Mouse (Mus musculus) gastrocnemius, postnatal 36 days (tissue): ENCODE data around the gene Krtap10-10. TPM values are rescaled to one million over a fixed set of nuclear protein-coding genes. Genes with fewer than 3 reads are reported as not detected.

ENCODE experiments used
- DNase-seq, 2 experiments: peaks; one replicate each; pipeline ENCODE4 v3.0.0; 2022
- intact Hi-C: fragments of 180-260 bp; cut with DNase I; formaldehyde crosslinking; loops from one replicate; pipeline ENCODE4 v1.15.1; 2025
- total RNA-seq, 2 experiments: library from RNA; stranded (reverse); gene quantifications; 2 replicates each; pipeline ENCODE4 v1.2.3; 2021

Krtap10-10 gene
- total RNA-seq, 2 experiments from 2014 or later = not detected

DNA sequence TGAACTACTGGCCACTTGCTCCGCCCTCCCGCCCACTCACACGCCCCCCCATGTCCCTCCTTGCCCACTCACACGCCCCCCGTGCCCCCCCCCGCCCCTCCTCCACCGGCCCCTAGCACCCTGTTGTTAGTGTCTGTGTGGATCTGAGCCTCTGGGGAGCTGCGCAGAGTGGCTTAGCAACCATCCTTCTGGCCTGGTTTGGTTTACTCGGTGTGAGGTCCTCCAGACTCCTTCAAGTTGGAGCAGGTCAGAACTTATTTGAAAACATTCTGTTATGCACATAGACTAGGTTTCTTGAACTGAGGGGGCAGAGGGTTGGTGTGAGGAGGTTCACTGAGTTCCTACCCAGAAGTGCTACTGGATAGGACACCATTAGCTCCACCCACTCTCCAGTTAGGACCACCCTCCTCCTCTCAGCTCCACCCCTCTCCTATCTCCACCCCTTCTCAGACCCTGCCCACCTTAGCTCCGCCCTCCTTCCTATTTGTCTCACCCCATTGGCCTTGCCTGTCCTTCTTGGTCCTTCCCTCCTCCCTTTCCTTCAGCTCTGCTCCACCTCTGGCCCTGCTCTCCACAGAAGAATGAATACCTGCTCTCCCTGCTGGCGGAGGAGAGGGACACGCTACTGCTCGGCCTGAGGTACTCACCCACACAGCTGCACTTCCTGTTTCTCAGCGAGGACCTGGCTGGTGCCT, 28.5 kb downstream of the Krtap10-10 start:
- intact Hi-C loops = no loop called here
- DNase-seq = no peak

DNA sequence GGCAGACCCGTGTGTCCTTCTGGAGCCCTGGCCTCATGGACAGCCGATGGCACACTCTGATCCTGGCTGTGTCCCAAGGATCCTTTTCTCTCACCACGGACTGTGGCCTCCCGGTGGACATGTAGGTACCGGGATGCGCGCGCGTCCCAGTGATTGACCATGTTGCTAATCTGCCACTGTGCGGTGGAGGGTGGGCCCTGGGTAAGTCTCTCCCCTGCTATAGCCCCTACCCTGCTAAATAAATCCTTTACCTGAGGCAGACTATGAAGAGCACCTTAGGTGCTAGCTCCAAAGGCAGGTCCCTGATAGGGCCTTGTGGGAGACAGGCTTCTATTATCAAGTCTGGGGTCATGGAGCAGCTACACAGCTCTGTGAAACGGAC, 29.0 kb downstream of the Krtap10-10 start:
- no peak for DNase-seq
- intact Hi-C loops = no loop called here

DNA sequence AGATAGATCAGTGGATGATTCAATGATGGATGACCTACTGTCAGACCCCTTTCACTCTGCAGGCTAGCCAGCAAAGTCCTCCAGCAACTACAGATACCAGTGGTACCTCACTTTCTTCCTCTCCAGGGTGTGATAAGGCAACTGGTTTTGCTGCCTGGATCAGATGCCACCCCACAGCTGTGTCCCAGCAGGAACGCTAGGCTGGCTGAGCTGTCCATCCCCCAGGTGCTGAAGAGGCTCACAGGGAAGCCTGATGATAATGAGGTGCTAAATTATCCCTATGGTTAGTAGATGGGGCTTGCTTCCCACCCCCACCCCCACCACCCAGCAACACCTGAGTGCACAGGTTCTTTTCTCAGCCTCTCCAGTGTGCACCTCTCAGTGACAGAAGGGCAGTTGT, 31.8 kb downstream of the Krtap10-10 start:
- no peak for DNase-seq
- intact Hi-C loops = no loop called here

DNA sequence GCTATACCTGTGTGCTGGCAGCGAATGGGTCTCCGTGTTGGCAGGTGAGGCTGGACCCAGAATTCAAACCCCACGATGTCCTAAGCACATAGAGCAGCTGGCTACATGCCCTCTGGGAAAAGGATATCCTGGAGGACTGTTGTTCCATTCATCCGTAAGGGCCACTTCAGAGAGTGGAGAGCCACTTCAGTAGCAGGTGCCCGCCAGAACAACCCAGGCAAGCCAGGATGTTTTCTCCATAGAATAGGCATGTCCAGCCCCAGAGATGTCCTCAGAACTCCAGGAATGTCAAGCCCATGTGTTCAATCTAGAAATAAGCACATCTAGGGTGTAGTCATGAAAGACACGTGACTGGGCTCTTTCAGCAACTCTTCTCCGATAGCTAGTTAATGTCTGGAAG, 33.9 kb downstream of the Krtap10-10 start:
- DNase-seq = no peak
- intact Hi-C loops = no loop called here

DNA sequence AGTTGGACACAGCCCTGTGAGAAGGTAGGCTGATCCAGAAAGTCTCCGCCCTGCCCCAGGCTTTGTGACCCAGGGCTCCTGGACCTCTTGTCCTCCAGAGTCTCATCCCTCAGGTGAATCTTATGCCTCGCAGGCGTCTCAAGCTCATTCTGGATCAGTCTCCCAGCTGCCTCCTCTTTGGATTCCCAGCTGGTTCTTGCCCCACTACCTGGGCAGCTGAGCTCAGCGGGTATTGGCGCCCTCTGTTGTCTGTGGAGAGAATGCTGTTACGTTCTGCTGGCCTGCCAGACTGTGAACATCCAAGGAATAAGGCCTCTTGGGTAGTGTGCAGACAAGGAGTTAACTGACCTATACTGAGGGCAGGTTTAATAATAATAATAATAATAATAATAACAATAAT, 43.2 kb downstream of the Krtap10-10 start:
- peak in 1 of 2 experiments; percentile 14 for DNase-seq
- intact Hi-C loops = loop anchor here (5.0 kb wide), 1 partner anchor 252 kb away; no protein-coding TSS in a partner anchor

DNA sequence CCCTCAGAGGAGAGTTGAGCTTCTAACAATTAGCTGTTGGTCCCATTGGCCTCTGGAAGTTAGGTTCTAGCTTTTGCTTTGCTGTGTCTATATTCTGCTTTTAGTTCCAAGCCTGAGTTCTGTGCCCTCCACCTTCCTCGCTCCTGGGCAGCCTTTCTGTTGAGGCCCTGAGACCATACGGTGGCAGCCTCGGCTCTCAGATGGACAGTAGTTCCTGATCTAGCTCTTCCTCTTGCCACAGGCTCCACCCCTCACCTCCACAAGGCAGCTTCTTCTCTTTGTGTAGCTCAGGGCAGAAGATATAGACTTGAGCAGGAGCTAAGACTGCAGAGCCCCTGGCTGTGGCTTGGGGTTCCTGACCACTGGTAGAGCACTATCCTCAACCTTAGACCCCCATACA, 44.6 kb downstream of the Krtap10-10 start:
- no peak for DNase-seq
- intact Hi-C loops = loop anchor here (10.0 kb wide), 1 partner anchor 356 kb away; no protein-coding TSS in a partner anchor

DNA sequence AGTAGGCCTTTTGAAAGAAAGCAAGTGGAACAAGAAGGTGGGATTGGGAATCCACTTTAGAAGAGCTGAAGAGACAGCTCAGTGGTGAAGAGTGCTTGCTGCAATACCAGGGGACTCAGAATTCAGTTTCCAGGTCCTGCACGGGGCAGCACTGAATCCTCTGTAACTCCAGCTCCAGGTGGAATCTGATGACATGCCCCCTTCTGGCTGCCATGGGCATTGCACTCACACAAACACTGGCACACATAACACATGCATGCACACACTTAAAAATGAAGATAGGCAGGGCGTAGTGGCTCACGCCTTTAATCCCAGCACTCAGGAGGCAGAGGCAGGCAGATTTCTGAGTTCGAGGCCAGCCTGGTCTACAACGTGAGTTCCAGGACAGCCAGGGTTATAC, 46.8 kb downstream of the Krtap10-10 start:
- intact Hi-C loops = loop anchor here (10.0 kb wide), 1 partner anchor 358 kb away; no protein-coding TSS in a partner anchor
- DNase-seq = no peak

DNA sequence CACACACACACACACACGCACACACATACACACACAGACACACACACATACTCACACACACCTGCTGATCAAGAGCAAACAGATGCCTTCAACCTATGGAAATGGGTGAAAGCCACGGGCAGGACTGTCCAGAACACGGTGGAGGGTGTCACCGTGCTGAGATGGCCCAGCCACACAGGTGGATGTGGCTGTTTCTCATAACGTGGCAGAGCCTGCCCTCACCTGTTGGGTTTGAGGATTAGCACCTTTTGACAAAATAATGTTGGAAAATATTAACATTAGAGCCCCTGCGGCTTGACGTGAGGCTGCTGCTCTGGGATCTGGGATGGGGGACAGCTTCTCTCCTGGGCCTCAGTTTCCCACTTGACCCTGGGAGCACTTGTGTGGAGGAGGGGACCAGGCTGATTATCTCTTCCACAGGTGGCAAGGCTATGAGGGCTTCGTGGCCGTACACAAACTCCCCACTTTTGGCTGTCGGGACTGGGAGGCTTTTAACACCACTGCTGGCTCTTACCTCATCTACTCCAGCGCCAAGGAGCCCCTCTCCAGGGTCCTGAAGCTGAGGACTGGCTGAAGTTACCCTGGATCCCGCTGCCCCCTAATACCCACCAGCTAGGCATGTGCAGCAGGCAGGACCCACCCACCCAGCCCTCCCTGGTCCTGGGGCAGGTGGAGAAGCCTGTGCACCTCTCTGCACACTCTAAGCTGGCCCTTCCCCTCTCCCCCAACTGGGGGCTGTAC, 50.4 kb downstream of the Krtap10-10 start:
- DNase-seq = no peak
- intact Hi-C loops = loop anchor here (10.0 kb wide), 1 partner anchor 361 kb away; no protein-coding TSS in a partner anchor

Other genes with a start within 250 kb of the Krtap10-10 start
- 10 to 100 TPM; 33.3 to 40.1 TPM for gene Sumo3, start 229.8 kb upstream of the Krtap10-10 start, total RNA-seq
- 1 to 10 TPM; 7.5 to 8.6 TPM for gene Gm49325, start 229.8 kb upstream of the Krtap10-10 start, total RNA-seq
- gene Ube2g2, start 213.7 kb upstream of the Krtap10-10 start, total RNA-seq = 10 to 100 TPM; 80.7 to 86.5 TPM
- not detected for gene Tspear, start 149.4 kb upstream of the Krtap10-10 start, total RNA-seq
- not detected for gene Gm19402, start 145.2 kb upstream of the Krtap10-10 start, total RNA-seq
- not detected for gene Gm9508, start 138.7 kb upstream of the Krtap10-10 start, total RNA-seq
- gene Gm10272, start 129.3 kb upstream of the Krtap10-10 start, total RNA-seq = not detected
- gene Gm10024, start 124.5 kb upstream of the Krtap10-10 start, total RNA-seq = not detected
- gene Gm10142, start 120.1 kb upstream of the Krtap10-10 start, total RNA-seq = not detected
- not detected for gene Krtap12-1, start 115.3 kb upstream of the Krtap10-10 start, total RNA-seq
- gene Gm10100, start 109.5 kb upstream of the Krtap10-10 start, total RNA-seq = not detected
- not detected for gene Gm18596, start 93.3 kb upstream of the Krtap10-10 start, total RNA-seq
- gene Gm9736, start 84.6 kb upstream of the Krtap10-10 start, total RNA-seq = not detected
- not detected for gene Gm3233, start 76.3 kb upstream of the Krtap10-10 start, total RNA-seq
- gene Gm3238, start 64.6 kb upstream of the Krtap10-10 start, total RNA-seq = not detected
- not detected for gene Gm7138, start 59.0 kb upstream of the Krtap10-10 start, total RNA-seq
- not detected for gene Gm3250, start 53.4 kb upstream of the Krtap10-10 start, total RNA-seq
- not detected for gene Gm7137, start 47.7 kb upstream of the Krtap10-10 start, total RNA-seq
- not detected for gene Gm9639, start 40.9 kb upstream of the Krtap10-10 start, total RNA-seq
- not detected for gene Gm19668, start 36.8 kb upstream of the Krtap10-10 start, total RNA-seq
- not detected for gene Gm9507, start 24.1 kb upstream of the Krtap10-10 start, total RNA-seq
- not detected for gene Gm2696, start 21.3 kb upstream of the Krtap10-10 start, total RNA-seq
- gene Krtap10-4, start 8.9 kb upstream of the Krtap10-10 start, total RNA-seq = not detected
- not detected for gene Gm36176, start 10.9 kb downstream of the Krtap10-10 start, total RNA-seq
- gene Gm10318, start 16.9 kb downstream of the Krtap10-10 start, total RNA-seq = not detected
- not detected for gene Gm3285, start 26.0 kb downstream of the Krtap10-10 start, total RNA-seq
- under 1 TPM; 0.08 to 0.17 TPM for gene Lrrc3, start 66.6 kb downstream of the Krtap10-10 start, total RNA-seq
- under 1 TPM; 0.10 to 0.89 TPM for gene Trpm2, start 134.6 kb downstream of the Krtap10-10 start, total RNA-seq
- gene 1810043G02Rik, start 142.6 kb downstream of the Krtap10-10 start, total RNA-seq = 1 to 10 TPM; 3.1 to 4.5 TPM
- gene Pfkl, start 174.1 kb downstream of the Krtap10-10 start, total RNA-seq = 1 to 10 TPM; 6.0 to 8.6 TPM
- not detected for gene Dnmt3l, start 206.0 kb downstream of the Krtap10-10 start, total RNA-seq
- not detected for gene Aire, start 207.7 kb downstream of the Krtap10-10 start, total RNA-seq
- gene Icosl, start 233.4 kb downstream of the Krtap10-10 start, total RNA-seq = 1 to 10 TPM; 1.2 to 1.6 TPM